Mouse (Mus musculus): Measurements from ENCODE around the gene Radil.

Radil gene

DNA sequence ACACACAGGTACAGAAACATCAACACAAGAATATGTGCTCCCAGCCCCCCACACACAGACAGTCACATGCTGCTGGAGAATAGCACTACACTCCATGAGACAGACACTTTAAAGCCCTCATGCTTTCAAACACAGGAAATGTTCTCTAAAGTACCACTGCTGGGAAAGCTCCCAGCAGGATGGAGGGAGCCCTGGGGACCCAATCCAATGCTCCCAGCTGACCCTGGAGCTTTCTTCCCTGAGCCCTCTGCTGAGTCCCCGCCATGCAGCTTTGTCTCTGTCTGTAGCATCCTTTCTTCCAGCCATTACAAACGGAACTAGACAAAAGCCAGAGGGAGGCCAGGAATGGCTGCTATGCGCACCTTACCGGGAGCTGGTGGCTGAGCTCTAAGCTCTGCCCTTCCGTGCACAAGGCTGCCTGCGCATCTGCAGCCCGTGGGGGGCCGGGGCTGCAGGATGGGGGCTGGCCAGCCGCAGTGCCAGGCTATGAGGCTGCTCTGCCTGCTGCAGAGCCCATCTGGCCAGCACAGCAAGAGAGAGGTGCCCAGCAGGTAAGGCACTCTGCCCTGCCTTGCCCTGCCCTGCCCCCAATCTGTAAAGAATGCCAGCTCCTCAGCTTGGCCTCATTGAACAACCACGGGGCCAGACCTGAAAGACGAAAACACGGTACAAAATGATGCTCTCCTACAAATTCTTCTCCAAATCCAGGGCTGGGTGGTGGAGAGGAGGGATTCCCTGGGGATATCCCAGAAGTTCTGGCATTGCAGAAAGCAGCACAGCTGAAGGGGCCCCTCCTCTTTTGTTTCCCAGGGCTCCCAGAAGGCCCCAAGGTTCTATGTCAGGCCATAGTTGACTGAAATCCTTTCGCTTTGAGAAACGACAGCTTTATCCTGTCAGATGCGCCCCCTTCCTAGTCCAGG lies 41.5 kb downstream of the Radil start:
- no peak for TF ChIP-seq GATA4 (IDR thresholded peaks at IDR 0.05; ENCODE audit: insufficient replicate concordance, low read length)

DNA sequence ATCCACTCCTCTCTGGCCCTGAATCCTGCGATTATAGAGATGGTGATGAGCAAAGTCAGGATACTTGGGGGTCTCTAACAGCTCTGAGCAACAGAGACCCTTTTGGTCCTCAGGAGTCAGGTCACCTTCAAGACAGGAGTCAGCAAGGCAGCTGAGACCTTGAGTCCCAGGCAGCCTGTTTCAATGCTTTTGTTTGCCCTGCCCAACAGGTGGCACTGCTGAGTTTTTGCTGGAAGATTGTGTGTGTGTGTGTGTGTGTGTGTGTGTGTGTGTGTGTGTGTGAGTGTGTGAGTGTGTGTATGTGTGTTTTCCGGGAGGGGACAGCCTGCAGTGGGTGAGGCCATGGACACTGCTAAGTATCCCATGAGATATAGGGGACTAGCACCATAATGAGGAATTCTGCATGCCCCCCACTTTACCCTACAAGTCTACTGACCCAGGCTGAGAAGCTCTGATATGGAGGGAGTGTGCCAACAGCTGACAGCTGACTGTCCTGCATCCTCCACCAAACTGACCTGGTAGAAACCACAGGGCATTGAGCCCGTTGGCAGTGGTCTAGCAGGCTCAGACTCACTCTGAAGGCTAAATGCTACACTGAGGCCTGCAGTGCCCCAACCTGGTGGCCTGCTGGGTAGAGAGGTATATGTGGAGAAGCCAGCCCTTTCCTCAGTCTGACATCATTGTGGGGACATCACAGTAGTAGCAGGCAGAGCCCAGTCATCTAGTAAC lies 45.0 kb downstream of the Radil start:
- TF ChIP-seq GATA4 (IDR thresholded peaks at IDR 0.05; ENCODE audit: insufficient replicate concordance, low read length) = no peak

DNA sequence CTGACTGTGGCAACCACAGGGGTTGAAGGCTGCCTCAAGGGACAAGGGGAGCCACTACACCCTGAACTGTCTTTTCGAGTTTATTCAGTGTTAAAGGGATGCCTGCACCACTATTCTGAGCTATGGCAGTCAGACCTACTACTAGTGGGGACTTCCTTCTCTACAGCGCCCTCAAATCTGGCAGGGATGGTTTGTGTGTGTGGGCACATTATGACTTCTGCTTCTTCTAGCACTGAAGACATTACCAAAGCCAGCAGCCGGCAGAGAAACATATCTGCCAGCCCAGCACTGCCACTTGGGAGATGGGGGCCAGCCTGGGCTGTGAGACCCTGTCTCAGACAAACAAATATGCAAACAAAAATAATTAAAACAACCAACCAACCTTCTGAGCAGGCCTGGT lies 46.7 kb downstream of the Radil start:
- no peak for TF ChIP-seq GATA4 (IDR thresholded peaks at IDR 0.05; ENCODE audit: insufficient replicate concordance, low read length)

DNA sequence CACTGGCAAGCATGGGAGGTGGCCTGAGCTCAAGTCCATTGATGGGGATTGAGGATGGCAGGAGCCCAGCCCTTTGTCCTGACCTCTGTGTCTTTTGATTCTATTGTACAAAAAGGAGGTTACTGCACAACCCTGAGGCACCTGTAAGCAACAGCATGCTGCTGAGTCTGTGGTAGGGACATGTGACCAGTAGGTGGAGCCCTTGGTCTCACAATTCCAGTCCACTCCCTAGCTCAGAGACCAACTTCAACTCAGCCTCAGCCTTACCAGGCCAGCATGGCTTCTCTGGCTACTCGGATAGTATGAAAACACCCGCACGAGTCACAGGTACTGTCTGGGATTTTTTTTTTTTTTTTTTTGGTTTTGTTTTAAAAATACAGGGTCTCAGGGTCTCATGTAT lies 48.5 kb downstream of the Radil start:
- TF ChIP-seq GATA4 (IDR thresholded peaks at IDR 0.05; ENCODE audit: insufficient replicate concordance, low read length) = no peak

DNA sequence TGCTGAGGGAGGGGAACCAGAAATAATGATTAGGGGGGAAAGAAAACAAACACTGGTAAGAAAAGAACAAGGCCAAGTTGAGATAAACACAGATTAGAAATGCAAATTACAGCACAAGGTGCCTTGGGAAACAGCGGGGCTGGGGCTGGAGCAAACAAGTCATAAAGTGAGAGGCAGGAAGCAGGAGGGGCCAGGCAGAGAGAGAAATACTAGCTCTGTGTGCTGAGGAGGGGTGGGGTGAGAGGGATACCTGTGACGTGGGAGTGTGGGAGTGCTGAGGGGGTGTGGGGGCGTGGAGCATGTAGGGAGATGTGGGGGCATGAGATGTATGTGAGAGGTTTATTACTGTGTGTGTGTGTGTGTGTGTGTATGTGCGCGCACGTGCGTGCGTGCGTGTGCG lies 50.0 kb downstream of the Radil start:
- TF ChIP-seq GATA4 (IDR thresholded peaks at IDR 0.05; ENCODE audit: insufficient replicate concordance, low read length) = no peak

DNA sequence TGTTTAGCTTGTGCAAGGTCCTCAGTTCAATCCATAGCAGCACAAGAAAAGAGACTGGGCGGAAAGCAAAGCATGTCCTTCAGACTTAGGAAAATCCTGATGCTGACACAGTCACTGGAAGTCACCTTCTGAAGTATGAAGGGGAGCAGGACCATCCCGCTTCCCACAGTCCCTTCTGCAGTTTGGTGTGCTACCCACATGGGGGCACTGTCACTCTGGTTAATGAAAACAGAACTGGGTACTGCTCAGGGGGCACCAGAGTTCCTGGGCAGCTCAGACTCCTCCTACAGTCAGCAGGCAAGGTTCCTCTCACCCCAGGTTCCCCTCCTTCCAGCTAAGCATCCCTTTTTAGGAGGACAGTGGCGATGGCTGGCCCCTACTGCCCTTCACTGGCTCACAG lies 51.9 kb downstream of the Radil start:
- TF ChIP-seq GATA4 (IDR thresholded peaks at IDR 0.05; ENCODE audit: insufficient replicate concordance, low read length) = no peak

DNA sequence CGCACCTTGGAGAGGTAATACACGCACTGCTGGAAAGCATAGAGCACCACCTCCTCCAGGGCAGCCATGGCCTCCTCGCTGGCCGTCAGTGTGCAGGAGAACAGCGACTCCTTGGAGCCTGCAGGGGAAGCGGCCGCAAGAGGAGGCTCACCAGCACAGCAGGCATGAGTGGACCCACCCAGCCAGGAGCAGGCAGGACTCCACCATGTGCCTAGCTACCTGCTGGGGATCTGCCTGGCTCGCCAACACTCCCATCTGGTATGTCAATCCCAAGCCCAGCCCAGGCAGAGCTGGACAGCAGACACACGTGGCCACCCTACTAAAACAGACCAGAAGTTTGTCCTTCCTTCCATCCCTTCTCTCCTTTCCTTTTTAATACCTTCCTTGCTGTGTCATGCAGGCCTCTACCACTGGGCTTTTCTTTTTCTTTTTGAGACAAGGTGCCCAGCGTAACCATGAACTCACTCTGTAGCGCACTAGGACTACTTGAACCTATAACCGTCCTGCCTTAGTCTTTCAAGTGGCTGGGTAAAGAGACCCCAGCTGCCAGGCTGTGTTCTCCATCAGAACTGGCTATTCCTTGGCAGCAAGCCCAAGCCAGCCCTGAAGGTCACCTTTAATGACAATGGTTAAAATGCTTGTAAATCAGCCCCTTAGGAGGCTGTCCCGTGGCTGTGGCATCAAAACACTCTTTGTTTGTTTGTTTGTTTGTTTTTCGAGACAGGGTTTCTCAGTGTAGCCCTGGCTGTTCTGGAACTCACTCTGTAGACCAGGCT lies 55.4 kb downstream of the Radil start:
- no peak for TF ChIP-seq GATA4 (IDR thresholded peaks at IDR 0.05; ENCODE audit: insufficient replicate concordance, low read length)

DNA sequence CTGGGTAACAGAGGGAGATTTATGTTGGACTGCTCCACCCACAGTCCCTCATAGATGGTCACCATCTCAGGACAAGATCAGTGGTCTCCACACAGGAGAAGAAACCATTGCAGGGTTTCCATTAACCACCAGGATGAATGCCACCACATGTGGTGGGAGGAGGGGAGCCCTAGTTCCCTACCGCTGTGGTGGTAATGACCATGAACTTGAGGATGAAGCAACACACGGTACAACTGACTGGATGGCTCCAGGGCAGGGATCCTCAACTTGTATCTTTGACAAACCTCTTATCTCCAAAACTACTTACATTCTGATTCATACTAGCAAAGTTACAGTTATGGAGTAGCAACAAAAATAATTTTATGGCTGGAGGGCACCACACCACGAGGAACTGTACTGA lies 57.6 kb downstream of the Radil start:
- TF ChIP-seq GATA4 (IDR thresholded peaks at IDR 0.05; ENCODE audit: insufficient replicate concordance, low read length) = no peak

DNA sequence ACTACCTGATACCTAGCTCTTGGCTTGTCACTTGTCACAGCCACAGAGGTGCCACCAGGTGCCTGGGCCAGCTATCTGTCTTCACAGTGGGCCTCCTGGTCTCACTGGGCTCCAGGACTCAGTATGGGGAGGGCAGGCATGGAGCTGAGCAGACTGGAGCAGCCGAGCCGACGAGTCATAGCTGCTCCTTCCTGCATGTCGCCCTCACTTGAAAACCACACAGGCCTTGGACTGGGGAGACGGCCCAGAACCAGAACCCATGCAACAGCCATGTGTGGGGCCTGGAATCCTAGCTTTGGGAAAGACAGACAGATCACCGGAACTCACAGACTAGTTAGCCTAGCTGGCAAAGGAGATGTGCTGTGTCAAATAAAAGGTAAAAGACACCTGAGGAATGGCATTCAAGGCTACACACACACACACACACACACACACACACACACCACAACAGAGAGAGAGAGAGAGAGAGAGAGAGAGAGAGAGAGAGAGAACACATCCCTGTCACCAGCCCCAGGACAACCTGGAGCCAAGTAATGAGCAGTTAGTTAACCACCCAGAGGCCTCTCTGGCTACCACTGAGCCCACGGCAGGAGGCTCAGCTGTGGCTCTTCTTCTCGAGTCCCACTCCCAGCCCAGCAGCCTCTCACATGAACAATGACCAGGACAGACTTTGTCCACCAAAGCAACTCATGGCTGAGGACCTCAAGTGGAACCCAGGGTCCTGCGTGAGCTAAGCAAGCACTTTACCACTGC lies 60.8 kb downstream of the Radil start:
- no peak for TF ChIP-seq GATA4 (IDR thresholded peaks at IDR 0.05; ENCODE audit: insufficient replicate concordance, low read length)

DNA sequence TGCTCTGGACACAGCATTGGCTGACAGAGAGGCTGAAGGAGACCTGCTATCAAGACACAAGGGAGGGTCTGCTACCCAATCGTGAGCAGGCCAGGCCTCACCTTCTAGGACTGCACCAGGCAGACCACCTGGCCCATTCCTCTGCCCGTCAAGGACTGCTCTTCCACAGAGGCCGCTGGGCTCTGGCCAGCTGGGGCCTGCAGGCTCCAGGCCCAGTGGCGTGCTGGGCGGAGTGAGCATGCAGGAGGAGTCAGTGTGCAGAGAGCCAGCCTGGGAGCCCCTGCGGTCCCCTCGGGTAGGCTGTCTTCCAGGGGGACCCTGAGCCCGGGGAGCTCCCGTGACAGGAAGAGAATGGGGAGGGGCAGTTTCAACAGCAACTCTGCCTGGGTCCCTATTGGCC lies 64.2 kb downstream of the Radil start:
- TF ChIP-seq GATA4 (IDR thresholded peaks at IDR 0.05; ENCODE audit: insufficient replicate concordance, low read length) = no peak

DNA sequence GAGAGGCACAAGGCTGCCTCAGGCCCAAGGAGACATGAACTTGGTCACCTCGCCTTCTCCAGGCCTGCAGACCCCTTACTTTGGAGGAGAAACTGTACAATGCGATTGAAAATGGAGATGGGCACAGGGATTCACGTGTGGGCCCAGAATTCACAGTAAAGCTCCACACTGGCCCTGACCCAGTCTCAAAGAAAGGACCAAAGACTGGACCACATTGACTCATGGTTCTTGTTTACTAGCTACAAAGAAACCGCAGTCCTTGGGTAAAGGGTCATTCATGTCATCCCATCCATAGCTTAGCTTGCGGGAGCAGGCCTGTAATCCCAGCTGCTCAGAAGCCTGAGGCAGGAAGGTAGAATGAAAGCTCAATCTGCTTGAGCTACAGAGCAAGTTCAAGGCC lies 67.3 kb downstream of the Radil start:
- no peak for TF ChIP-seq GATA4 (IDR thresholded peaks at IDR 0.05; ENCODE audit: insufficient replicate concordance, low read length)

DNA sequence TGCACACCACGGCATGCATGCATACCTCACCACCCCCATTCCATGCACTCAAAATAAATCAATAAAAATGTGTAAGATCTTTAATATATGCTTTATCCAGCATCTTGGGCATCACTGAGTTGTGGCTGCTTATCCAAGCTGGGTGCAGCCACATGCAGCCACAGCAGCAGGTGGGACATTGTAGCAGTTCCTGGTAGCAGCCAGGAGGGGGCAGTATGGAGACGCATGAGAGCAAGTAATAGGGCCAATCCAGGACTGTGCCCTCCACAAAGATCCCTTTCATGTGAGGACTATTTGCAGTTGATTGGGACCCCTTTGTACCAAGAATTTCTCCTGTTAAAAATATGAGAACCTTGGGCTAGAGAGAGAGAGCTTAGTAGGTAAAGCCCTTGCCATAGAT lies 68.4 kb downstream of the Radil start:
- no peak for TF ChIP-seq GATA4 (IDR thresholded peaks at IDR 0.05; ENCODE audit: insufficient replicate concordance, low read length)

DNA sequence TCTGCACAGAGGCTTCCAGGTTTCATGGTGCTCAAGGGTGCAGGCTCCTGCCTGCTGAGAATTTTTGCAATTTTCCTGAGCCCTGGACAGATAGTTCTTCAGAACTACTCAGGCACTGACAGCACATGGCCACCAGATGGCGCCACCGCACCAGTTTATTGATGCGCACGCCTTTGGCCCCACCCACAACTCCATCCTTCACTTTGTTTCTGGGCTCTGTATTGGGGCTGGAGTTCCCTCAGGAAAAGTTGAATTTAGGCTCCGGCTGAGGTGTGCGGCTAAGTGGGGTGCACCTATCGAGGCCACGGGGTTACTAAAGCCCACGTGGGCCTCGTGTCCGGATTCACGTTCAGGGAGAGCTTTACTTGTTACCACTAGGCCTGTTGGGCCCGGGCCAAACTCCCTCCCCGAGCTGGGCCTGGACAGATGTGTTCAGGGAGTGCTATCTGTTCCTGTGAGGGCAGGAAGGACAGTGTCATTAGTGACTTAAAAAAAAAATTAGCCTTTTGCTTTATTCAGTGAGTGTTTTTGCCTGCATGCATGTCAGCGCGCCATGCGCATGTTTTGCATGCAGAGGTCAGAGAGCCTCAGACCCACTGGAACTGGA lies 72.0 kb downstream of the Radil start:
- TF ChIP-seq GATA4 (IDR thresholded peaks at IDR 0.05; ENCODE audit: insufficient replicate concordance, low read length) = no peak

DNA sequence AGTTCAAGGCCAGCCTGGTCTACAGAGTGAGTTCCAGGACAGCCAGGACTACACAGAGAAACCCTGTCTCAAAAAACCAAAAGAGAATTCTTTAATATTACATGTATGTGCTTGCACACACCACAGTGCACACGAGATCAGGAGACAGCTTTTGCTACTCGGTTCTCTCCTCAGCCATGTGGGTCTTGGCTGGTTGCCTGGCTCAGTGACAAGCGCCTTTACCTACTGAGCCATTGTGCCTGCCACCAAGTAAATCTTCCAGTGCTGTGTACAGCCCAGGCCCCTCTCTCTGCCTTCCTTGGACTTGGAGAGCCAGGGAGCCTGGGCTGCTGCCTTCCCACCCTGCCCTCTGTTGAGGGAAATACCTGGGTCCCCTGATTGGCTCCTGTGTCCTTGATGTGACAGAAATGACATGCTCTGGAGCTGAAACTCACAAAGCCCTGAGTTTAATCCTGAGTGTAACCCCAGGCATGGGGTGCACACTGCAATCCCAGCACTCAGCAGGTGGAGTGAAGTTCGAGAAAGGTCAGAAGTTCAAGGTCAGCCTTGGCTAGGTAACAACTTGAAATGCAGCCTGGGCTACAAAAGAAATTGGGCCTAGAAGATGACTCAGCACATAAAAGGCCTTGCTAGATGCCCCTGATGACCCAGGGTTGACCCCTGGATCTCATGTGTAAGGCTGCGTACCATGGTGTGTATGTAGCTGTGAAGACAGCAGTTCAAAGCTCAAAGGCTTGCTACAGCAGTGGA lies 72.9 kb downstream of the Radil start:
- no peak for TF ChIP-seq GATA4 (IDR thresholded peaks at IDR 0.05; ENCODE audit: insufficient replicate concordance, low read length)
